Mouse (Mus musculus) lung, postnatal 0 days (tissue): ENCODE data around the gene Hoxa7.

Experiments
- CTCF ChIP-seq: IDR thresholded peaks from 2 replicates; pipeline ENCODE4 v1.5.1; 2016; ENCODE audit warnings: antibody characterized with exemption, mild to moderate bottlenecking
- EP300 ChIP-seq: IDR thresholded peaks from 2 replicates; pipeline ENCODE4 v1.6.1; 2016; ENCODE audit warnings: antibody characterized with exemption, mild to moderate bottlenecking, control low read depth

DNA sequence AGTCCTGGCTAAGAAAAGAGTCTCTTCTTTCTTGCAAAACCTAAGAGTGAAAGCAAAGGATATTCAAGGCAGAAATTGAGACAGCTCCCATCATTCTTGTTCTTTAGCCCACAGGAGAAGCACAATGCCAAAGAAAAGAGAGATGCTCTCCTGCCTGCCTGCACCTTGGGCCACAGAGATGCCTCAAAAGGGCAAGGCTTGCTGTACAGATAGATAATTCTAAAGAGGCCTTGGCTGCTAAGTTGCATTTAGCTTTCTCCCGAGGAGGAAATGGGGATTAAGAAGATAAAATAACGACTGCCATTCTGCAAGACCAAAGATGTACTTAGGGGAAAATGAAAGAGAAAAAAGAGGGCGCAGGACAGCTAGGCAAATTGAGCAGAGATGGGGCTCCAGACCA is 25.3 kb upstream of the Hoxa7 start:
- TF ChIP-seq CTCF (no peak), EP300 (no peak)
